Mouse (Mus musculus) ES-E14 (cell line): Measurements from ENCODE around the gene Islr. TPM values are rescaled to one million over a fixed set of nuclear protein-coding genes. Genes with fewer than 3 reads are reported as not detected.

ENCODE experiments used
- DNase-seq: peaks from one replicate; pipeline ENCODE4 v3.0.0-alpha.2; 2013; ENCODE audit warnings: low read depth, low spot score
- H3K27ac ChIP-seq: 2 replicates; pipeline ENCODE4 v1.5.1; 2012; ENCODE audit warnings: low read depth, mild to moderate bottlenecking, low read length, moderate library complexity, mixed read lengths; ENCODE audit not compliant: poor library complexity, insufficient read depth, severe bottlenecking
- H3K36me3 ChIP-seq: 2 replicates; pipeline ENCODE4 v1.6.1; 2012; ENCODE audit warnings: mild to moderate bottlenecking, low read length, moderate library complexity, mixed read lengths; ENCODE audit not compliant: control insufficient read depth, poor library complexity, insufficient read depth, severe bottlenecking
- H3K4me1 ChIP-seq, 2 experiments: fragments of 150-350 bp in 1 of 2; sonication (generic) in 1 of 2; 2 replicates each; pipeline ENCODE4 v1.6.1; 2012; ENCODE audit warnings: low read length in 2 of 2, mild to moderate bottlenecking in 1 of 2, mixed read lengths in 1 of 2; ENCODE audit not compliant: control insufficient read depth in 2 of 2, insufficient read depth in 2 of 2, poor library complexity in 1 of 2
- H3K4me3 ChIP-seq, 2 experiments: fragments of 150-350 bp in 1 of 2; sonication (generic) in 1 of 2; 2 replicates each; pipeline ENCODE4 v1.5.1; 2012; ENCODE audit warnings: low read length in 2 of 2, low read depth in 1 of 2, mild to moderate bottlenecking in 1 of 2, mixed read lengths in 1 of 2; ENCODE audit not compliant: insufficient read depth in 1 of 2, poor library complexity in 1 of 2, severe bottlenecking in 1 of 2
- H3K9ac ChIP-seq: 2 replicates; pipeline ENCODE4 v1.6.1; 2012; ENCODE audit warnings: low read depth, mild to moderate bottlenecking, low read length, mixed read lengths; ENCODE audit not compliant: poor library complexity, insufficient read depth, severe bottlenecking
- H3K9me3 ChIP-seq: fragments of 150-350 bp; sonication (generic); 2 replicates; pipeline ENCODE4 v1.6.1; 2012; ENCODE audit warnings: low read depth, mild to moderate bottlenecking, low read length; ENCODE audit not compliant: control insufficient read depth, insufficient read depth
- CHD2 ChIP-seq: IDR thresholded peaks from 2 replicates; pipeline ENCODE4 v1.6.1; 2014; ENCODE audit warnings: mild to moderate bottlenecking, low read depth, low read length, inconsistent platforms
- HCFC1 ChIP-seq: IDR thresholded peaks from 2 replicates; pipeline ENCODE4 v1.6.1; 2012; ENCODE audit warnings: low read length, inconsistent platforms, borderline replicate concordance; ENCODE audit not compliant: insufficient read depth
- MAFK ChIP-seq: IDR thresholded peaks from 2 replicates; pipeline ENCODE4 v1.6.1; 2014; ENCODE audit warnings: mild to moderate bottlenecking, low read depth, low read length, inconsistent platforms; ENCODE audit not compliant: insufficient read depth
- ZC3H11A ChIP-seq: IDR thresholded peaks from 2 replicates; pipeline ENCODE4 v1.6.1; 2012; ENCODE audit warnings: low read depth, mild to moderate bottlenecking, inconsistent platforms, low read length, borderline replicate concordance
- ZNF384 ChIP-seq: IDR thresholded peaks from 2 replicates; pipeline ENCODE4 v1.6.1; 2012; ENCODE audit warnings: low read depth, low read length, inconsistent platforms
- in situ Hi-C, 2 experiments: fragments of 600-800 bp; cut with MboI; formaldehyde crosslinking; loops; one replicate each; pipeline ENCODE4 v1.15.1; 2025; ENCODE audit warnings: low sequenced_read_pairs in 2 of 2, inconsistent platforms in 1 of 2; ENCODE audit not compliant: unreplicated experiment in 2 of 2
- total RNA-seq: library from RNA; depleted of rRNA; stranded (reverse); fragments of 300-350 nt; gene quantifications from 2 replicates; pipeline ENCODE4 v1.2.3, GENCODE M21; 2012

Islr gene
- total RNA-seq, 1 experiment, result 0.22 TPM

- Histone ChIP-seq H3K36me3 (no peaks in the 10 kb centered on the region), H3K9me3 (no peaks in the 10 kb centered on the region), H3K27ac (no peak overlapping the region), H3K4me3 (peak overlapping the region; percentile 55 to 65), H3K9ac (peak overlapping the region; percentile 27; the same call in 1 of the 2 replicates), H3K4me1 (peaks cover 0 to 15% of the 10 kb centered on the region in 2 experiments; a peak in 1 of 4 replicates)
- DNase-seq, result no peak
- TF ChIP-seq CHD2 (no peak), ZC3H11A (no peak), MAFK (no peak), ZNF384 (no peak), HCFC1 (no peak)
- in situ Hi-C loops, result no loop called here
These were observed 75.1 kb downstream of the Islr start for GRCm38 (mm10) chr9:58128926-58129413.

- no peak for TF ChIP-seq MAFK
- in situ Hi-C loops, result no loop called here
- no peaks in the 10 kb centered on the region for H3K36me3 ChIP-seq
- H3K4me1 ChIP-seq, result peaks cover 0 to 13% of the 10 kb centered on the region in 2 experiments; a peak in 1 of 4 replicates
- no peak overlapping the region for H3K9ac ChIP-seq
- H3K27ac ChIP-seq, result no peak overlapping the region
- no peaks in the 10 kb centered on the region for H3K9me3 ChIP-seq
- no peak for DNase-seq
- no peak overlapping the region for H3K4me3 ChIP-seq
These were observed 78.3 kb downstream of the Islr start for GRCm38 (mm10) chr9:58125811-58126210.

GRCm38 (mm10) chr9:58125085-58125484 lies 79.0 kb downstream of the Islr start:
- H3K4me1 ChIP-seq, result peaks cover 0 to 13% of the 10 kb centered on the region in 2 experiments; a peak in 1 of 4 replicates

GRCm38 (mm10) chr9:58118671-58119070 lies 85.4 kb downstream of the Islr start, which contains the start of gene Ccdc33:
Gene Ccdc33 (minus strand): TSS chr9:58118823.
- H3K27ac ChIP-seq, result no peak within 1 kb of the TSS

More at GRCm38 (mm10) chr9:58125085-58125484, 79.0 kb downstream of the Islr start:
- no peaks in the 10 kb centered on the region for H3K9me3 ChIP-seq
- TF ChIP-seq CHD2 (no peak), MAFK (no peak), HCFC1 (no peak), ZNF384 (no peak), ZC3H11A (no peak)
- DNase-seq, result no peak
- no peak overlapping the region for H3K9ac ChIP-seq
- no peaks in the 10 kb centered on the region for H3K36me3 ChIP-seq
- H3K4me3 ChIP-seq, result no peak overlapping the region
- no peak overlapping the region for H3K27ac ChIP-seq
- in situ Hi-C loops, result no loop called here

More at GRCm38 (mm10) chr9:58118671-58119070, 85.4 kb downstream of the Islr start, which contains the start of gene Ccdc33:
- in situ Hi-C loops, result no loop called here
- no peak for TF ChIP-seq ZNF384
- TF ChIP-seq CHD2, result no peak
- no peak for TF ChIP-seq MAFK
- no peak for TF ChIP-seq ZC3H11A
- TF ChIP-seq HCFC1, result no peak
- H3K4me3 ChIP-seq, result no peak within 1 kb of the TSS
- no peak within 1 kb of the TSS for H3K9ac ChIP-seq
- no peak for DNase-seq
- no peaks in the 10 kb centered on the region for H3K36me3 ChIP-seq
- H3K4me1 ChIP-seq, result peaks cover 4 to 26% of the 10 kb centered on the region in 2 experiments
- no peaks in the 10 kb centered on the region for H3K9me3 ChIP-seq
